Mouse (Mus musculus): ENCODE measurements around the gene Med16. TPM values are rescaled to one million over a fixed set of nuclear protein-coding genes. Genes with fewer than 3 reads are reported as not detected.

Med16 gene
- polyA plus RNA-seq (2015; fragmentation: Nextera tagmentation; extraction: Ambion mirVana): 44.9 and 49.0 TPM in 2 replicates

- no peaks in the 10 kb centered on the region for H3K4me1 ChIP-seq (replicated peaks; ENCODE audit: insufficient read depth, low read length)
- peak within 1 kb of the TSS; percentile 95 for H3K27ac ChIP-seq
- H3K4me2 ChIP-seq (ENCODE audit: low read length): peak within 1 kb of the TSS; percentile 44
- no peaks in the 10 kb centered on the region for H3K9me3 ChIP-seq (replicated peaks; ENCODE audit: low read length)
- no peak for TF ChIP-seq CTCF (IDR thresholded peaks at IDR 0.05; ENCODE audit: low read depth)
- peak within 1 kb of the TSS; percentile 83 for H3K9ac ChIP-seq (ENCODE audit: low read depth, low read length)
- no peaks in the 10 kb centered on the region for H3K27me3 ChIP-seq (ENCODE audit: insufficient read depth, low read length)
- 1% methylated on average over 52 of the region's 52 CpGs for WGBS
- DNase-seq (ENCODE audit: low spot score) (peak; percentile 100), ATAC-seq (replicated peaks; ENCODE audit: low FRiP score, low read depth) (peak; percentile 96)
- H3K36me3 ChIP-seq (ENCODE audit: insufficient read depth, low read length): peaks cover 40% of the 10 kb centered on the region
- H3K4me3 ChIP-seq (replicated peaks; ENCODE audit: low read depth, low read length): peak within 1 kb of the TSS; percentile 58
Observed at GRCm38 (mm10) chr10:79908167-79909091, at the start of gene Med16. Gene Med16 (minus strand): TSS chr10:79908923.

- TF ChIP-seq CTCF (IDR thresholded peaks at IDR 0.05; ENCODE audit: low read depth): peak; percentile 94
- Histone ChIP-seq H3K4me1 (replicated peaks; ENCODE audit: insufficient read depth, low read length) (peaks cover 6% of the 10 kb centered on the region), H3K36me3 (ENCODE audit: insufficient read depth, low read length) (peaks cover 8% of the 10 kb centered on the region; the same call in 1 of the 2 replicates), H3K27ac (no peak overlapping the region), H3K9ac (ENCODE audit: low read depth, low read length) (no peak overlapping the region), H3K4me3 (replicated peaks; ENCODE audit: low read depth, low read length) (no peak overlapping the region), H3K4me2 (ENCODE audit: low read length) (peak overlapping the region; percentile 37), H3K9me3 (replicated peaks; ENCODE audit: low read length) (no peaks in the 10 kb centered on the region), H3K27me3 (ENCODE audit: insufficient read depth, low read length) (no peaks in the 10 kb centered on the region)
- 7% methylated on average over 21 of the region's 21 CpGs for WGBS
- peak; percentile 92 for DNase-seq (ENCODE audit: low spot score)
- peak; percentile 15; the same call in 1 of the 2 replicates for ATAC-seq (replicated peaks; ENCODE audit: low FRiP score, low read depth)
Observed at GRCm38 (mm10) chr10:79958140-79958816, 49.6 kb upstream of the Med16 start.

- TF ChIP-seq CTCF (IDR thresholded peaks at IDR 0.05; ENCODE audit: low read depth): no peak
- no peak overlapping the region for H3K4me3 ChIP-seq (replicated peaks; ENCODE audit: low read depth, low read length)
- H3K4me1 ChIP-seq (replicated peaks; ENCODE audit: insufficient read depth, low read length): peaks cover 6% of the 10 kb centered on the region
- no peak overlapping the region for H3K9ac ChIP-seq (ENCODE audit: low read depth, low read length)
- ATAC-seq (replicated peaks; ENCODE audit: low FRiP score, low read depth) (no peak), DNase-seq (ENCODE audit: low spot score) (no peak)
- H3K27ac ChIP-seq: no peak overlapping the region
- H3K4me2 ChIP-seq (ENCODE audit: low read length): no peak overlapping the region
- WGBS: 34% methylated on average over 4 of the region's 4 CpGs
- H3K9me3 ChIP-seq (replicated peaks; ENCODE audit: low read length): no peaks in the 10 kb centered on the region
- H3K36me3 ChIP-seq (ENCODE audit: insufficient read depth, low read length): peaks cover 6% of the 10 kb centered on the region; the same call in 1 of the 2 replicates
- no peaks in the 10 kb centered on the region for H3K27me3 ChIP-seq (ENCODE audit: insufficient read depth, low read length)
Observed at GRCm38 (mm10) chr10:79956643-79957154, 48.0 kb upstream of the Med16 start.

GRCm38 (mm10) chr10:79955691-79956090 is 47.0 kb upstream of the Med16 start:
- H3K9ac ChIP-seq (ENCODE audit: low read depth, low read length): no peak overlapping the region
- H3K4me1 ChIP-seq (replicated peaks; ENCODE audit: insufficient read depth, low read length): peaks cover 3% of the 10 kb centered on the region
- ATAC-seq (replicated peaks; ENCODE audit: low FRiP score, low read depth) (no peak), DNase-seq (ENCODE audit: low spot score) (no peak)
- no peak overlapping the region for H3K27ac ChIP-seq
- WGBS: 71% methylated on average over 9 of the region's 9 CpGs
- peaks cover 16% of the 10 kb centered on the region; the same call in 1 of the 2 replicates for H3K36me3 ChIP-seq (ENCODE audit: insufficient read depth, low read length)
- H3K4me2 ChIP-seq (ENCODE audit: low read length): no peak overlapping the region
- H3K27me3 ChIP-seq (ENCODE audit: insufficient read depth, low read length): no peaks in the 10 kb centered on the region
- no peaks in the 10 kb centered on the region for H3K9me3 ChIP-seq (replicated peaks; ENCODE audit: low read length)
- no peak overlapping the region for H3K4me3 ChIP-seq (replicated peaks; ENCODE audit: low read depth, low read length)
- TF ChIP-seq CTCF (IDR thresholded peaks at IDR 0.05; ENCODE audit: low read depth): no peak

GRCm38 (mm10) chr10:79953946-79954345 is 45.2 kb upstream of the Med16 start:
- Histone ChIP-seq H3K4me3 (replicated peaks; ENCODE audit: low read depth, low read length) (no peak overlapping the region), H3K4me2 (ENCODE audit: low read length) (no peak overlapping the region), H3K9me3 (replicated peaks; ENCODE audit: low read length) (no peaks in the 10 kb centered on the region), H3K27me3 (ENCODE audit: insufficient read depth, low read length) (no peaks in the 10 kb centered on the region), H3K4me1 (replicated peaks; ENCODE audit: insufficient read depth, low read length) (no peaks in the 10 kb centered on the region; the same call in 1 of the 2 replicates), H3K36me3 (ENCODE audit: insufficient read depth, low read length) (peaks cover 32% of the 10 kb centered on the region), H3K27ac (no peak overlapping the region), H3K9ac (ENCODE audit: low read depth, low read length) (no peak overlapping the region)
- WGBS: 91% methylated on average over 6 of the region's 6 CpGs
- DNase-seq (ENCODE audit: low spot score) (no peak), ATAC-seq (replicated peaks; ENCODE audit: low FRiP score, low read depth) (no peak)
- peak; percentile 75 for TF ChIP-seq CTCF (IDR thresholded peaks at IDR 0.05; ENCODE audit: low read depth)

- no peak overlapping the region for H3K4me3 ChIP-seq (replicated peaks; ENCODE audit: low read depth, low read length)
- no peak overlapping the region for H3K4me2 ChIP-seq (ENCODE audit: low read length)
- peaks cover 37% of the 10 kb centered on the region for H3K36me3 ChIP-seq (ENCODE audit: insufficient read depth, low read length)
- no peak overlapping the region for H3K27ac ChIP-seq
- DNase-seq (ENCODE audit: low spot score) (no peak), ATAC-seq (replicated peaks; ENCODE audit: low FRiP score, low read depth) (no peak)
- 86% methylated on average over 18 of the region's 18 CpGs for WGBS
- H3K9me3 ChIP-seq (replicated peaks; ENCODE audit: low read length): no peaks in the 10 kb centered on the region
- no peak for TF ChIP-seq CTCF (IDR thresholded peaks at IDR 0.05; ENCODE audit: low read depth)
- H3K9ac ChIP-seq (ENCODE audit: low read depth, low read length): no peak overlapping the region
- H3K4me1 ChIP-seq (replicated peaks; ENCODE audit: insufficient read depth, low read length): peaks cover 11% of the 10 kb centered on the region; the same call in 1 of the 2 replicates
- H3K27me3 ChIP-seq (ENCODE audit: insufficient read depth, low read length): no peaks in the 10 kb centered on the region
Observed at GRCm38 (mm10) chr10:79950661-79951060, 41.9 kb upstream of the Med16 start.
